Comparison of ENCODE assay signal across 8 mouse cellular contexts in genomic region chr17:27513916-27514762, GRCm38 (mm10). TPM values are rescaled to one million over a fixed set of nuclear protein-coding genes. Genes with fewer than 3 reads are reported as not detected.
A peak's percentile ranks its signal among the peaks of the same experiment; 100 is the strongest.
DNase-seq lines count a peak whose midpoint lies in the region; ATAC-seq lines count a peak whose summit lies in the region.

No protein-coding gene starts in this region.

- H3K27ac ChIP-seq in neural tube, embryonic 11.5 days (ENCODE audit: low read depth, low read length) = no peak overlapping the region
- no peak overlapping the region for H3K27ac ChIP-seq in limb, embryonic 15.5 days

- H3K4me3 ChIP-seq in neural tube, embryonic 11.5 days (ENCODE audit: low read depth, low read length) = peak overlapping the region; percentile 57
- peak overlapping the region; percentile 54 for H3K4me3 ChIP-seq in limb, embryonic 15.5 days

- no peak overlapping the region for H3K9ac ChIP-seq in neural tube, embryonic 11.5 days (ENCODE audit: low read length)
- no peak overlapping the region for H3K9ac ChIP-seq in limb, embryonic 15.5 days

- peaks cover 54% of the 10 kb centered on the region for H3K27me3 ChIP-seq in neural tube, embryonic 11.5 days (ENCODE audit: control insufficient read depth, insufficient read depth, low read length)
- H3K27me3 ChIP-seq in limb, embryonic 15.5 days = peaks cover 97% of the 10 kb centered on the region

- peak overlapping the region; percentile 97 for H3K4me2 ChIP-seq in neural tube, embryonic 11.5 days (ENCODE audit: low read depth)
- peak overlapping the region; percentile 100 for H3K4me2 ChIP-seq in limb, embryonic 15.5 days

- 27% methylated on average over 27 of the region's 27 CpGs for WGBS in neural tube, embryonic 11.5 days
- WGBS in limb, embryonic 15.5 days = 33% methylated on average over 27 of the region's 27 CpGs

- H3K4me1 ChIP-seq in neural tube, embryonic 11.5 days (ENCODE audit: control insufficient read depth, insufficient read depth, low read length) = peaks cover 15% of the 10 kb centered on the region
- peaks cover 25% of the 10 kb centered on the region for H3K4me1 ChIP-seq in limb, embryonic 15.5 days

- no peaks in the 10 kb centered on the region for H3K36me3 ChIP-seq in neural tube, embryonic 11.5 days (ENCODE audit: control insufficient read depth, insufficient read depth, low read length)
- no peaks in the 10 kb centered on the region for H3K36me3 ChIP-seq in limb, embryonic 15.5 days

- DNase-seq in cerebellum, postnatal 25 days = peak; percentile 44 to 58
- no peak for DNase-seq in cerebellum, adult 11 months
- DNase-seq in neural tube, embryonic 11.5 days (ENCODE audit: low spot score) = no peak
- no peak for DNase-seq in neural tube, embryonic 10.5 days (ENCODE audit: extremely low spot score, low spot score)
- peak; percentile 26 to 46 for DNase-seq in thymus, postnatal 36 days
- no peak for DNase-seq in layer of hippocampus, adult 11-12 months (ENCODE audit: low spot score)
- DNase-seq in layer of hippocampus, postnatal 10 days (ENCODE audit: low spot score in 2 of 2) = no peak

- no peaks in the 10 kb centered on the region for H3K9me3 ChIP-seq in neural tube, embryonic 11.5 days (ENCODE audit: control insufficient read depth, low read length)
- no peaks in the 10 kb centered on the region for H3K9me3 ChIP-seq in limb, embryonic 15.5 days

- ATAC-seq in neural tube, embryonic 11.5 days (ENCODE audit: insufficient read depth, low FRiP score, low TSS enrichment) = no peak
- no peak for ATAC-seq in limb, embryonic 15.5 days (ENCODE audit: insufficient number of reproducible peaks, low FRiP score, low TSS enrichment, low read depth)

RNA-seq across cellular contexts. Expression of gene Grm4, which starts 7.1 kb away (rescaled TPM):
- polyA plus RNA-seq in neural tube, embryonic 11.5 days (2014; fragmentation: Nextera tagmentation; extraction: Ambion mirVana) = 1.8 and 2.5 TPM in 2 replicates
- 0.54 and 0.55 TPM in 2 replicates for polyA plus RNA-seq in limb, embryonic 15.5 days (2015; fragmentation: Nextera tagmentation; extraction: Ambion mirVana)
- total RNA-seq in layer of hippocampus, postnatal 10 days (2021) = 10 to 100 TPM; 12.2 to 16.1 TPM

RNA-seq across cellular contexts. Expression of gene Hmga1, which starts 42.2 kb away (rescaled TPM):
- polyA plus RNA-seq in neural tube, embryonic 11.5 days (2014; fragmentation: Nextera tagmentation; extraction: Ambion mirVana) = 425 and 456 TPM in 2 replicates
- polyA plus RNA-seq in limb, embryonic 15.5 days (2015; fragmentation: Nextera tagmentation; extraction: Ambion mirVana) = 161 and 167 TPM in 2 replicates
- total RNA-seq in layer of hippocampus, postnatal 10 days (2021) = 10 to 100 TPM; 35.1 to 35.6 TPM

RNA-seq across cellular contexts. Expression of gene AI413582, which starts 51.4 kb away (rescaled TPM):
- polyA plus RNA-seq in neural tube, embryonic 11.5 days (2014; fragmentation: Nextera tagmentation; extraction: Ambion mirVana) = 19.3 and 24.4 TPM in 2 replicates
- 28.4 TPM in 2 replicates for polyA plus RNA-seq in limb, embryonic 15.5 days (2015; fragmentation: Nextera tagmentation; extraction: Ambion mirVana)
- total RNA-seq in layer of hippocampus, postnatal 10 days (2021) = 10 to 100 TPM; 61.4 to 72.2 TPM

Comparison
In these comparisons a context has a peak if more than half of its experiments do, and no peak if none do; other contexts are left out.
1. DNase-seq: peak in cerebellum, postnatal 25 days (2 of 2) and thymus, postnatal 36 days (2 of 2); none in cerebellum, adult 11 months (single experiment), neural tube, embryonic 11.5 days (single experiment), neural tube, embryonic 10.5 days (single experiment), layer of hippocampus, adult 11-12 months (single experiment) and layer of hippocampus, postnatal 10 days (0 of 2).